Mouse (Mus musculus): ENCODE results near the gene Usp7.

Usp7 gene

DNA sequence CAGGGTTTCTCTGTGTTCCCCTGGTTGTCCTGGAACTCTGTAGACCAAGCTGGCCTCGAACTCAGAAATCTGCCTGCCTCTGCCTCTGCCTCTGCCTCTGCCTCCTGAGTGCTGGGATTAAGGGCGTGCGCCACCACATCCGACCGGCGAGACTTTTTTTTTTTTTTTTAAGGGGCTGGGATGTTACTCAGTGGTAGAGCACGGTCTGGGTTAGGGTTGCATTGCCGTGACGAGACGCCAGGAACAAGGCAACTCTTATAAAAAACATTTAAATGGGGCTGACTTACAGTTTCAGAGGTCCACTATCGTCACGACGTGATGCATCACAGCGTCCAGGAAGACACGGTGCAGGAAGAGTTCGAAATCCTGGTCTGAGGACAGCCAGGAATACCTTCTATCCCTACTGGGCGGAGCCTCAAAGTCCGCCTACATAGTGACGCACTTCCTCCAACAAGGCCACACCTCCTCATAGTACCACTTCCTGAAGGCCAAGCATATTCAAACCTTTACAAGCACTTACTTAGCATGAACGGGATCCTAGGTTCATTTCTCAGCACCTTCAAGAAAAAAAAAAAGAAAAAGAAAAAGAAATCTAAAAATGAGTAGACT, at the start of gene Usp7:
TSS of gene Usp7 (minus strand) at position 360 of the 609 bp plus-strand sequence.
- DNase-seq = no peak

DNA sequence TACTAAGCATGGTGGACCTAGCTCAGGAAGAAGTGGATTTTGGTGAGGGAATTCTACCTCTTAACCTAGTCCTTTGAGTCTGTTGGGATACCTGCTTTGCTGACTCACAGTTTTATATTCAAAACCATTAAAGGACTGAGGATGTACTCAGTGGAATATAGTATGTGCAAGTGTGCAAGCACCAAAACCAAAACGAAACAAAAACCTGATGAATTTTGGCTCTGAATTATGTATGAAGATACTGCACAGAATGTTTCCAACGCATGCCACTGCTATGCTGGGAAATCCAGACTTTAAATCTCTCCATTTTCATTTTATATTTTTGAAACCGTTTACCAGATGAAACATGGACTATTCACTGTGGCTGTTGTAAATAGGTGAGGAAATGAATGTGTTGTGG, 48.4 kb upstream of the Usp7 start:
- no peak for DNase-seq

DNA sequence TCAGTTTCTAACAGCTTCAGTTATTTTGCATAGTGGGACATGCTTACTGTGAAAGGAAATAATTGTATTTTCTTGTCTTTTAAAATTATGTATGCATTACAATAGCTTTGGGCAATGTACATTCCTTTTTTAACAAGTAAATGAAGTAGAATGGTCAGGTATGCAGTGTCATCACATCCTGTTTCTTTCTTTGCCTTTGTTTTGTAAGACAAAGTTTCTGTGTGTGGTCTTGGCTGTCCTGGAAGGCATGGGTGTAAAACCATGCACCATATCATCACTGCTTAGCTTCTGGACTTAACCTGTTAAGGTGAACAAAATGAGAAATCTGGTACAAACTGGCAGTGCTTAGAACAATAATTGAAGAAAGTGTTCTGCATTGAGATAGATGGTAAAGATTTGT, 46.8 kb upstream of the Usp7 start:
- DNase-seq = no peak

DNA sequence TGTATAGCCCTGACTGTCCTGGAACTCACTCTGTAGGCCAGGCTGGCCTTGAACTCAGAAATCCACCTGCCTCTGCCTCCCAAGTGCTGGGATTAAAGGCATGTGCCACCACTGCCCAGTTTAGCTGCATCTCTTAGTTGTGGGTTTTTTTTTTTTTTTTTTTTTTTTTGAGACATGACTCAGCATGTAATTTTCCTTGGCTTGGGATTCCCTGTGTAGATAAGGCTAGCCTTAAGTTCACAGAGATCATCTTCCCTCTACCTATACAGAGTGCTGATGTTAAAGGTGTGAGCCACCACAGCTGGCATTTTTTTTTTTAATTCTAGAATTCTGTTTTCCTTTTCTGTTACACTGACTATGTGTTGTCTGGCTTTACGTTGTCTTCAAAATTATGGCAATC, 45.5 kb upstream of the Usp7 start:
- no peak for DNase-seq

DNA sequence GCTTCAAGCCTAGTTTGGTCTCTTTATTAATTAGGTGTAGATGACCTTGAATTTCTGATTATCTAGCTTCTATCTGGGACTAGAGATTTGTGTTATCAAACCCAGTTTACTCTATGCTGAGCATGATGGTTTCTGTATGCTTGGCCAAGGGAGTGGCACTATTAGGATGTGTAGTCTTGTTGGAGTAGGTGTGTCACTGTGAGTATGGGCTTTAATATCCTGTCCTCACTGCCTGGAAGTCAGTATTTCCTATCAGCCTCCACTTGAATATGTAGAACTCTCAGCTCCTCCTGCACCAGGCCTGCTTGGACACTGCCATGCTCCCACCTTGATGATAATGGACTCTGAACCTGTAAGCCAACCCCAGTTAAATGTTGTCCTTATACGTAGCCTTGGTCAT, 44.8 kb upstream of the Usp7 start:
- no peak for DNase-seq

DNA sequence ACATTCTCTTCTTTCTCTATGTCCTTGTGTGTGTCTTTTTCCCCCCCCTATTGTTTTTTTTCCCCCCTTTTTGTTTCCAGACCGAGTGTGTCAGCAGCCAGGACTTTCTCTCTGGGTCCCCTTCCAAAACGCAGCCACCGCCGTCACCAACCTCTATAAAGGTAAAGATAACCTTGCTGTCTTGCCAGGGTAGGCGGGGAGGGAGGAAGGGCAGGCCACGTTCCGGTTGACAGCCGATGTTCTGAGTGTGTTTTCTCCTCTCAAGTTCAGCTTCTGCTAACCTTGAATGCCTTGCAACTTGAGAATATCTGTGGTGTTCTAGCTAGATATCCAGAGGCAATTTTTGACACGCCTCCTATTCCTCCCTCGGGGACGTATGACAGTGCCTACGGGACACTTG, 39.1 kb upstream of the Usp7 start:
- DNase-seq = peak; percentile 50

DNA sequence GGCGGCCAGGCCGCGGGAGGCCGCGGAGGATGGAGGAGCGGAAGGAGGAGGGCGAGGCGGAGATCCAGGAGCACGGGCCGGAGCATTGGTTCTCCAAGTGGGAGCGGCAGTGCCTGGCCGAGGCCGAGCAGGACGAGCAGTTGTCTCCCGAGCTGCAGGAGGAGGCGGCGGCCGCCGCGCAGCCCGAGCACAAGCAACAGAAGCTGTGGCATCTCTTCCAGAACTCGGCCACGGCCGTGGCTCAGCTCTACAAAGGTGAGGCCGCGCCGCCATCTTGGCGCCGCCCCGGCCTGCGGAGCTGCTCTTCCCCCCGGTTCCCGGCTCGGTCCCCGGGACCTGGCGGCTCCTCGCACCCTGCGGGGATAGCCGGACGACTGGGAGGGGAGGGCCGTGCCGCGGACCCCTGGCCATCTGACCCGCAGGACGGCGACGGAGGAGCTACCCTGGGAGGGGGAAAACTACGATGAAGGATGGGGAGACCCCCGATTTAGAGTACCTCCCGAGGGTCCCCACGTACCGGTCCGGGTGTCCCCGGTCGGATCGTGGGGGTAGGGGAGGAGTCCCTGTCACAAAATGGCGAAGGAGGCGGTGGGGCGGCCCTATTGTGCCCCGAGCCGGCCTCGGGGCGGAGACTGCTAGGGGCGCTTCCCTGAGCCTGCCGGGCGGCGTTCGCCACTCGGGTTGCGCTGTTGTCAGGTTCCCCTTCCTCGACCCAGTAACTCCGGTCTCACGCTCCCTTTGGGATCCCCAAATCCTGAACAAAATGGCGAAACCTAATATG, 38.5 kb upstream of the Usp7 start:
- DNase-seq = peak; percentile 82

DNA sequence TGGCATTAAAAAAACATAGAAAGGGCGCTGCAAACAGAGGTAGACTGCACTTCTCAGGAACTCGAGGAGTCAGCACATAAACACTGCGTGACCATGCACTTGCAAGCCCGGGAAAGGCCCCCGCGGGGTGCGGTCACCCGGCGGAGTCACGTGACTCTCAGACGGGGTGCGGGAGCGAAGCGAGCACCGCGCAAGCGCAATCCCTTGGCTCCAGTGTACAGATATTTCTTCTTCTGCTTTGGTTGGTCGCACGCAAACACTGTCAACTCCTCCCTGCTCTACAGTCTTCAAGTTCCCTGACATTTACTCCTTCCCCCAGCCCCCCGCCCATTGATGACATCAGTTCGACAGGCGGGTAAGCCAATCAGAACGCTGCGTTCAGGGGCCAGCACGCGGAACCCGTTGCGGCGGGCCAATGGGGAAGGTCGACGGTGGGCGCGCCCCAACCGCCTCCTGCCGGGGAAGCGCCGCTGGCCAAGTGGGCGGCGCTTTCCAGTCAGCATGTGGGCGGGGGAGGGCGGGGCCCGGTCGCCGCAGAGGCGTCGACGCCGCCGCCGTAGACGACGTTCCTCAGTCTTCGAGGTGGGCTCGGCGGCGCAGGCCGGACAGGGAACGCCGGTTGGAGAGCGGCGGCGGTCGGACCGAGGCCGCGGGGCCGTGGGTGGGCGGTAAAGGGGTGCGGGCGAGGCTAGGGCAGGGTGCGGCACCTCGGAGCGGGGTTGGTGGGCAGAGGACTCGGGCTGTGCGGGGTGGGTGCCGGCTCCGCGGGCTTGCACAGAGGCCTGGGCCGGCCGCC, 37.7 kb upstream of the Usp7 start, which contains the start of gene 1810013L24Rik:
TSS of gene 1810013L24Rik (plus strand) at position 537 of the 796 bp plus-strand sequence.
- peak; percentile 98 for DNase-seq

DNA sequence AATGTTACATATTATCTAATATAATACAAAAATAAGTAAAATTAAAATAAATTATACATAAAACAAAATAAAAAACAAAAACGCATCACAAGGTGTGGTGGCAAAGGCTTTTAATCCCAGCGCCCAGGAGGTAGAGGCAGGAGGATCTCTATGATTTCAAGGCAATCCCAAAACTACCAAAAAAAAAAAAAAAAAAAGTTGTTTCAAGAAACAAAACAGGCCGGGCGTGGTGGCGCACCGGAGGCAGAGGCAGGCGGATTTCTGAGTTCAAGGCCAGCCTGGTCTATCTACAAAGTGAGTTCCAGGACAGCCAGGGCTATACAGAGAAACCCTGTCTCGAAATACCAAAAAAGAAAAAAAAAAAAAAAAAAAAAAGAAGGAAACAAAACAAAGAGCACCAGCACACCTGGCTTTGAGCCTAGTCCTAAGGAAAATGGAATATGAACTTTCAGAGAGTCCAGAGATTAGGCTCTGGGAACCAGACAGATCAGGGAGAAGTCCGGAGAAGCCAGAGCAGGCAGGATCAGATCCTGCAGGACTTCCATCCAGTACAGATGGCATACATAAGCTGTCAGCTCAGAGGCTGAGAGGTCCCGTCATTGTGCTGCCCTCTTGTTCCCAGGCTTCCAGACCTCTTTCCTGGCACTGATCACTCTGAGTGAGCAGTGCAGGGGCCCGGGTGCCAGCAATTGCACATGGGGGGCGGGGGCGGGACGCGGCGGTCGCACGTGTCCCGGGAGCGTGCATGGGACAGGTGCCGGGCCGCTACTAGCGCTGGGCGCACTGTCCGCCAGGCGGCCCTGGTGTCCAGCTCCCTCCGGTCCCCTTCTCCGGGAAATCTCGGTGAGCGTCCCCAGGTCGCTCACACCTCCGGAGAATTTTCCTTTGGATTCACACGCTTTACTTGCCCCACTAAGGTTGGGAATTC, 36.8 kb upstream of the Usp7 start:
- peak; percentile 78 for DNase-seq

DNA sequence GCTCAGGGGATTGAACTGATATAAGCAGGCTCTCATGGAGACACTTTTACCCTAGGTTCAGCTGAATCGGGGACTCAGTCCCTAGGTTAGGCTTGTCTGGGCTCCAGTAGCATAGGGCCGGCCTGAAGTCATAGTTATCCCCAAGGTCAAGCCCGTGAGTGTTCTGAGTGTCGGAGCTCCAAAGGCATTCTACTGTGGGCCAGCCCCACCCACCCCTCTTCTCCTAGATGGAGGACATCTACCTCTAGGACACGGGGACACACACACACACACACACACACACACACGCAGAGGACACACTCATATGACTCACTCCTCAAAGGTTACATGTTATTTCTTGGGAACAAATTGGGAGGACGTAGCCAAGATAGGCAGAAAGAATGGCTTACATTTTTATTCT, 35.3 kb upstream of the Usp7 start:
- DNase-seq = no peak

DNA sequence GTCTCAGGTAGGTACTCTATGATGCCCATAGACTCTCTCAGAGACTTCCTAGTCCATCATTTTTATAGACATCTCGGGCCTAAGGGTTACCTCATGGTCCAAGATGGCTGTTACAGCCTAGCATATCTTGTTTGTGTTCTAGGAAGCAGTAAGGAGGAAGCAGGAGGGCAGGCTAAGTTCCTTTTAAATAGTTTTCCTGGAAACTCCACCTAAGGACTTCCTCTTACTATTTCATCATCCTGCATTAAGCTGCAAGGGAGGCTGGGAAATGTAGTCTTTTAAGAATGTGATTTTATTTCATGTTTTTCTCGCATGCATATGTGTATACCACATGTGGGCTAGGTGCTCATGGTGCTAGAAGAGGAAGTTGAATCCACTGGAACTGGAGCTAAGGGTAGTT, 31.6 kb upstream of the Usp7 start:
- no peak for DNase-seq

DNA sequence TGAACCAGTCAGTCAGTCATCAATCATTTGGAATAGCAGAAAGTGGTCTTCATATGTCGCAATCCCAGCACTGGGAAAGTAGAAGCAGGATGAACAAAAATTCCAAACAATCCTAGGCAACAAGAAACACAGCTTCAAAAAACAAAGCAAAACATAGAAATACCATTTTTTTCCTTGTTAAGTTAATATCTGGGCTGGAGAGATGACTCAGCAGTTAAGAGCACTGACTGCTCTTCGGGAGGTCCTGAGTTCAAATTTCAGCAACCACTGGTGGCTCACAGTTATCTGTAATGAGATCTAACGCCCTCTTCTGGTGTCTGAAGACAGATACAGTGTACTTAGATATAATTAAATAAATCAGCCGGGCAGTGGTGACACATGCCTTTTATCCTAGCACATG, 30.5 kb upstream of the Usp7 start:
- DNase-seq = no peak

DNA sequence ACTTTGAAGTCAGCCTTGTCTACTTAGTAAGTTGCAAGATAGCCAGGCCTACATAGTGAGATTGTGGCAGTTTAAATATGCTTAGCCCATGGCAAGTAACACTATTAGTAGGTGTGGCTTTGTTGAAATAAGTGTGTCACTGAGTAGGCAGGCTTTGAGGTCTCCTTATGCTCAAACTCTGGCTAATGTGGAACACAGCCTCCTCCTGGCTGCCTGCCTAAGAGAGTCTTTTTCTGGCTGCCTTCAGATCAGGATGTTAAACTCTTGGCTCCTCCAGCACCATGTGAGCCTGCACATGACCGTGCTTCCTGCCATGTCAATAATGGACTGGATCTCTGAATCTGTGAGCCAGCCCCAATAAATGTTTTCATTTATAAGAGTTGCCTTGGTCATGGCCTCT, 29.3 kb upstream of the Usp7 start:
- peak; percentile 34 for DNase-seq

DNA sequence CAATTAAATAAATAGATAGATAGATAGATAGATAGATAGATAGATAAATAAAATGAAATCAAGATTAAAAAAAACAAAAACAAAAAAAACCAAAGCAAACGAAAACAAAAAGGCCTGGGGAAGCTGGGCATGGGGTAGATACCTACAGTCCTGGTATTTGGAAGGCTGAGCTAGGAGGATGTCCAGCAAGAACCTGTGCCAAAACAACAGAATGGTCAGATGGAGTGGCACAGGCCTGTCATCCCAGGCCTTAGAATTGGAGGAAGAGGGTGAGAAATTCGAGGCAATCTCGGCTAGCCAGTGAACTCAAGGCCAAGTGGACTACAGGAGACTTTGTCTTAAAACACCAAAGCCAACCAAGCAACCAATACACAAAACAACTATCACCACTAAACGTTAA, 25.8 kb upstream of the Usp7 start:
- no peak for DNase-seq

DNA sequence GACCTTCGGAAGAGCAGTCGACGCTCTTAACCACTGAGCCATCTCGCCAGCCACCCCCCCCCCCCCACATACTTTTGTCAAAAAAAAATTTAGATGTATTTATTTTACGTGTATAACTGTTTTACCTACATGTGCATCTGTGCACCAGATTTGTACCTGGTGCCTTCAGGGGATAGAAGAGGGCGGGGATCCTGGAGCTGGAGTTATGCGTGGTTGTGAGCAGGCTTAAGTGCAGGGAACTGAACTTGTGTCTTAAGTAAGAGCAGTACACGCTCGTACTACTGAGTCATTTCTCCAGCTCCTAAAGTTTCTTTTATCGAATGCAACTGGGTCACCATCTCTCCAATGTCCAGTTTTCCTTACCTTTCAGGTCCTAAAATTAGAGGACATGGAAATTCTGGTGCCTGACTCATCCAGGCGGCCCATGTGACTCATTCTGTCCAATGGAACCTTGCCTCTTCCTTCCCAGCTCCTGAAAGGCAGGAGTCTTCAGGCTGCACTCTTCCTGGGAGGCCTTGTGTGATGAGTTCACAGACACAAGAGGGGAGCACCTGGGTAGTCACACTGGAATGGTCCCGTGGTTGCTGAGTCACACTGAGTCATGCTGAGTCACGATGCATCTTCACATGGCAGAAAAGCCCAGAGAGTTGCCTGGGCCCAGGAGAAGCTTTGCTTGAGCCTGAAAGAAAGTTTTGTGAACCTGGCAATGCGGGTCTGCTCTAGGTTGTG, 18.5 kb upstream of the Usp7 start:
- no peak for DNase-seq

DNA sequence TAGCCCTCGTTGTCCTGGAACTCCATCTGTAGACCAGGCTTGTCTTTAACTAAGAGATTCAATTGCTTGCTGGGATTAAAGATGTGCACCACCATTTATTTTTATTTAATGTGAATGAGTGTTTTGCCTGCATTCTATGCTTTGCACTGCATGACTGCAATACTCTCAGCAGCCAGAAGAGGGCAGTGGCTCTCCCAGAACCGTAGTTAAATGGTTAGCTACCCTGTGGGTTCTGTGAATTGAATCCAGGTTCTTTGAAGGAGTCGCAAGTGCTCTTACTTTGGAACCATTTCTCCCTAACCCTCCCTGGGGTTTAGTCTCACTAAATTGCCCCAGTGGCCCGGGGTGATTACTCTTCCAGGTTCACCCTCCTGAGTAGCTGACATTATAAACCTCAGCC, 14.6 kb upstream of the Usp7 start:
- peak; percentile 43 for DNase-seq

DNA sequence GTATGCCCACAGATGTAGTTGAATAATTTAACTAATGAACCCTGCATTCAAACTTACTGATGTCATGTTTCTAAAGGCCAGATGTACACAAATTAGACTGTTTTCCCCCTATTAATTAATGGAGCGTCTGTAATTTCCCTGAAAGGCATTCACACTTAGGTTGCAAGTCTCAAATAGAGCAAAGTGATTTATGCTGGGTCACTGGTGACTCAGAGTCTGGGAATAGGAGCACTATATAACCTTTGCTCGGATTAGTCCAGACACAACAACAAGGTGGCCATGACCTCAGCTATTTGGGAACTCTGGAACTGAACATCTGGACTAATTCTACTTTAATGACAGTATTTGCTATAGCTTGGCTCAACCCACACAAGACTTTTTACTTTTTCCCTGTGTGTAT, 3.8 kb upstream of the Usp7 start:
- DNase-seq = no peak

DNA sequence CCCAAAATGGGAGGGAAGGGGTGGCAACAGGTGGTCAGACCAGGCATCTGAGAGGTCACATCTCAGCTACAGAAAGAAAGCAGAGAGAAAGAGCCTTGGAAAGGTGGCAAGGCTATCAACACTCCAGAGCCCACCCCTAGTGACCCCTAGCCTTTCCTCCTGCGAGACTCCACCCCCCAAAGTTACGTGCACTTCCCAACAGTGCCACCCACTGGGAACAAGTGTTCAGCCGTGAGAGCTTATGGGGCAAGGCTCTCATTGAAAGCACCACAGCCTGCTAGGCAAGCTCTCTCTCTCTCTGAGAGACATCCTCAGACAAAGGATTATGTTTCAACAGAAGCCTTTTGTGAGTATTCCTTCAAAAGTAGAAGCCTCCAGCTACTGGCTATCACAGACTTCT, 2.8 kb upstream of the Usp7 start:
- DNase-seq = peak; percentile 7

DNA sequence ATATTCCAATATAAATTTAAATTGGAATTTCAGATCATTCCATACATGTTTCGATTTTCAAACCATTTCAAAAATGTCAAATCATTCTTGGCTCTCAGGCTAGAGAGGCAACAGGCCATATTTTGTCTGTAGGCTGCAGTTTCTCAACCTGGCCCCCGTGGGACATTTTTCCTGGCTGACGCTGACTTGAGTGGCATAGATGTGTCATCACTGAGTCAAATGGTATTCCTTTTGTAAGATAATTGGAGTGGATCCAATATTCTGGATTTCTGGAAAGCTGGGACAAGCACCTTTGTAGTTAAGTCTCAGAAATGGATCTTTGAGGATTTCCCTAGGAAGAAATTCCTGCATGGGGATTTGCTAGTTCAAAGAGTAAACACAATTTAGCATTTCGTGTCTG, 1.2 kb downstream of the Usp7 start:
- no peak for DNase-seq

DNA sequence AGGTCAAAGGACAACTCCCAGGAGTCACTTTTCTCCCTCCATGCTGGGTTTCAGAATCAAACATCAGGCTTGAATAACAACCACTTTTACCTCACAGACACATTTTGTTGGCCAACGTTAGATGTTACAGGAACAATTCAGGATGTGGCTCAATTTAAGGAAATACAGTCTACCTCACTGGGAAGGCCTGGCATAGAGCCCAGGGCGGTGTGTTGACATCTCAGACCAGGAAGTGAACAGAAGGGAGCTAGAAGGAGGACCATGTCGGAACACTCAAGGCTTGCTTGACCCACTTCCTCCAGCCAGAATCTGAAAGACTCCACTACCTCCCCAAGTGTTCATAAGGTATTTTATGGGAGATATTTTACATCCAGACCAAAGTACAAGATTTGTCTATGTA, 7.4 kb downstream of the Usp7 start:
- peak; percentile 75 for DNase-seq

DNA sequence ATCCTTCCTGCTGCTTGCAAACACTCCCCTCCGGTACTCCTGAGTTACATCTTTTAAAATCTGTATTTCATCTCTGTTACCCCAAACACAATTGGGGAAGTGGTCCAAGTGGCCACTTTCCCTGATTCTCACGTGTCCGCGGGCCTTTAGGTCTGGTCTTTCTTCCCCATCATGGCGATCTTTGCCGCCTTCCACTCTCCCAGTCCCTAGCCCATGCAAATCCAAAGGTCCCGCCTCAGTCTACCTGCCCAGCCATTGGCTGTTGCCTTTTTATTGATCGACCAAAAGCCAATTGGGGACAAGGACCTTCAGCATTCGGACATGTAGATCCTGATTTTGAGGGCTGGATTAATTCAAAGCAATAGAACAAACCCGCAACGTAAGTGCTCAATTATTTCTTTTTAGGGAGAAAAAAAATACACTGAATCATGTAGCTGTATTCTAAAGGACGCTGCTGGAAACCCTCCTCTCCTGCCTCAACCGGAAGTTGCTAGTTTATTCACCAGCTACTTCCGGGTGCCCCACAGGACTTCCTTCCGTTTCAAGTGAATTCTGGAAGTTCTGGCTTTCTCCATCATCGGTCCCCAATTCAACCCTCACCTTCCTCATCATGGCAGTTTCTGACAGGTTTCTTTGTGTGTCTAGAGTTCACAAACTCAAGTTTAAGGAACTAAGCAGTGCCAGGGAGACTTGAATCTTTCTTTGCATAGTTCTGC, 8.8 kb downstream of the Usp7 start:
- DNase-seq = no peak
